Mouse (Mus musculus) B cell, adult 2 months (primary cell): ENCODE measurements around the gene Map6d1.

Experiments used
- DNase-seq, 2 experiments: peaks; one replicate each; pipeline ENCODE4 v3.0.0; 2022

Gene Map6d1

GRCm38 (mm10) chr16:20185368-20185767, 55.8 kb downstream of the Map6d1 start:
- DNase-seq: peak; percentile 36 to 51
